Mouse (Mus musculus): ENCODE results near the gene Asrgl1. TPM values are rescaled to one million over a fixed set of nuclear protein-coding genes. Genes with fewer than 3 reads are reported as not detected.
"Not testable (repeated sequence)": the region's sequence is repeated elsewhere in the genome, so short reads cannot be mapped to it uniquely, and the experiment has no call there.

Gene Asrgl1
- total RNA-seq, 2 experiments from 2014 or later, result 22.4 to 26.3 TPM

DNA sequence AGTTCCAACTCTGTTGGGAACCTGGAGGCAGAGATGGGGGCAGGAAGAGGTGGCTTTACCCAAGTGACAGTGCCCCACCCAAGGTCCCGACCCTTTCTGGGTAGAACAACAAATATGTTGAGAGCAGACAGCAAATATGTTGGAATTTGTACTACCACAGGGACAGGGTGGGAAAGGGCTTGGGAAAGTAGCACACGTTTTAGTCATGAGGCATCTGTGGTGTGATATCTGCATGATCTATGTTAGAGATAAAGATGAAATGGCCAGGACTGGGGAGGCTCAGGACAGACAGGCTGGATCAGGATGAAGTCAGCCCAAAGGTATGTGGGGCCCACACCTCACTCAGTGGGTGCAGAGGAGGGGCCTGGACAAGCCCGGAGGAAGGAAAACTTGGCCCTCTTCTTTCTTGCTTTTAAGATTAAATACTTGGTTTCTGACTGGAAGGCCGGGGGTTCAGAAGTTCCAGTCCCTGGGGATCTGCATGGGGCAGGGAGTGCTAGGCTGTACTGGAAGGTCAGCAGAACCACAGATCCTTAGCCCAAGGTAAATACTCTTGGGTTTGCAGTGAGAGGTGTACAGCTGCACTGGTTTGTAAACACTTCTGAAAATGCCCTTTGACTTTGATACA lies 28.6 kb downstream of the Asrgl1 start:
- intact Hi-C loops (cut with DNase I), result no loop called here

GRCm38 (mm10) chr19:9106096-9106495 lies 29.3 kb downstream of the Asrgl1 start:
- intact Hi-C loops (cut with DNase I), result no loop called here
- DNase-seq (ENCODE audit: low spot score), result peak; percentile 22

More for the DNA sequence above, 28.6 kb downstream of the Asrgl1 start:
- DNase-seq (ENCODE audit: low spot score), result no peak

GRCm38 (mm10) chr19:9105101-9105685 lies 30.2 kb downstream of the Asrgl1 start:
- intact Hi-C loops (cut with DNase I), result no loop called here
- DNase-seq (ENCODE audit: low spot score), result peak; percentile 55

DNA sequence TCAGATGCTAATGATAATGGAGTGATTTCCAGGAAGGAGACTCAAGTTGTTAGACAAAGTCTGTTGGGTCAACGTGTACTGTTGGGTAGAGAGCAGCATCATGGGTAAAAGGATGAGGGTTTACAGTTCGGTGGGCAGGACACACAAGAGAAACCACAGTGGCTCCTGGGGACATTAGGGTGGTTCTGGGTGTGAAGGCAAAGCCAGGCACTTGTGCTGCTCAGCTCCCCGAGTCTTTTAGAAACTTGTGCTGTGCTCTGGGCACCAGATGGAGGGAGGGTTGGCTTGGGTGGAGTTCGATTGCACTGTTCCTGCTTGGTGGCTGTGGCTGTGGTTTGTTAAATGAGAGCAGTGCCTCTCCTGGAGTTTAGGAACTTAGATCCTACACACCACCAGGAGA lies 31.4 kb downstream of the Asrgl1 start:
- DNase-seq (ENCODE audit: low spot score), result no peak
- intact Hi-C loops (cut with DNase I), result no loop called here

DNA sequence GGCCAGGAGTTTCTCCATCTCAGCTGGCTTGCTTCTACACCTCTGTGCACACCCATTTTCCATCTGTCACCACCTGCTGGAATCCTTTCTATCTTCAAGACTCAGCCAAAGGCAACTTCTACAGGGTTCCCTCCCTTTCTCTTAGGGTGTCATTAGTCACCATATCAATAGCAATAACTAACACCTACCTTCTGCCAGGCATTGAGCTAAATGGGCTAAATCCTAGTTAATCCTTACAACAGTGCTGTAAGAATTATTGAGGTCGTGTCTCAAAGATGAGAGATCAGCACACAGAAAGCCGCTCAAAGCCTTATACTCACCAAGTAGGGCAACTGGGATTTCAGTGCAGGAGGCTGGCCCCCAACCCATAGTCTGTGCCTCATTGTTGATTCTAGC lies 34.4 kb downstream of the Asrgl1 start:
- no peak for DNase-seq (ENCODE audit: low spot score)
- intact Hi-C loops (cut with DNase I), result no loop called here

GRCm38 (mm10) chr19:9100297-9101061 lies 35.0 kb downstream of the Asrgl1 start:
- intact Hi-C loops (cut with DNase I), result no loop called here
- no peak for DNase-seq (ENCODE audit: low spot score)

DNA sequence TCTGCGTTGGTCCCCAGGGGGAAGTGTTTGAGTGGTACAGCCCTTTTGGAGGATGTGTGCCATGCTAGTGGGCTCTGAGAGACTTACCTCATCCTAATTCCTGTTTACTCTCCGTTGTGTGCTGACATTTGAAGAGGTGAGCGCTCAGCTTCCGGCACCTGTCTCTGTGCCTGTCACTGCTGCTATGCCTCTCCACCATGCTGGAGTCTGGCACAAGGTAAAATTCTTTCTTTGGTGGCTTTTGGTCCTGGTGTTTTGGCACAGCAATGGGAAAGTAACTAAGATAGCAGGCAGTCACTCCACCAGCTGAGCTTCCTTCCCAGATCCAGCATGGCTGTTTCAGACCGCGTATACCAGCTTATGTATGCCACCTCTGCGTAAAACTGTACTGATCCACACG lies 35.7 kb downstream of the Asrgl1 start:
- intact Hi-C loops (cut with DNase I), result no loop called here
- no peak for DNase-seq (ENCODE audit: low spot score)

DNA sequence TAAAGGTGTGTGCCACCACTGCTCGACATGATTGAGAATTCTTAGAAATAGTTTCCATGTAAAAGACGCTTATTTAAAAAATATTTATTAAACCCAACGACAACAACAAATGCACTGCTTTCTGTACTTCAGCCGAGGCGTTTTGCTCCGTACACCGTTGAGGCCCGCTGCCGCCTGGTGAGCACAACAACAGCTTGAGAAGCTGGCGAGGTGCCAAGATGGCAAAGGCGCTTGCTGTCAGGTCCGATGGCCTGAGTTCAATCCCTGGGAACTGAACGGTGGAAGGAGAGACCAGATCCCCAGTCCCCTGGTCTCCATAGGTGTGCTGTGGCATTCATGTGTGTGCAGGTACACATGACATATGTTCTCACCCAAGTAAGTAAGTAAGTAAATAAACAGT lies 38.0 kb downstream of the Asrgl1 start:
- no peak for DNase-seq (ENCODE audit: low spot score)
- intact Hi-C loops (cut with DNase I), result no loop called here

DNA sequence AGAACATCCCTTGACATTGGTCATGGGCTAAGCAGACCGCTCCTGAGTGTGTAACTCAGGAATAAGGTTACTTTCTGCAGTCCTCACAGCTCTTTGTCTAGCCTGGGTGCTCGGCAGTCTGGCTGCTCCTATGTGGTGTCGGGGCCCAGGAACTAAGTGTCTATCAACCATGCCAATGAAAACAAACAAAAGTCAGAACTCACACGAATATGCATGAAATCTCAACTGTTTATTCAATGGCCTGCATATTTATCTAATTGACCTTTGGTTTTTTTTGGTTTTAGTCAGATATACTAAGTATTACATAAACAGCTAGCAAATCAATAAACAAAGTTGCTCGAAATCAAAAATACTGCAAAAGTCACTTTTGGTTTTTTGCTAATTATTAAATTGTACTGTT lies 40.3 kb downstream of the Asrgl1 start:
- intact Hi-C loops (cut with DNase I), result no loop called here
- DNase-seq (ENCODE audit: low spot score), result no peak

DNA sequence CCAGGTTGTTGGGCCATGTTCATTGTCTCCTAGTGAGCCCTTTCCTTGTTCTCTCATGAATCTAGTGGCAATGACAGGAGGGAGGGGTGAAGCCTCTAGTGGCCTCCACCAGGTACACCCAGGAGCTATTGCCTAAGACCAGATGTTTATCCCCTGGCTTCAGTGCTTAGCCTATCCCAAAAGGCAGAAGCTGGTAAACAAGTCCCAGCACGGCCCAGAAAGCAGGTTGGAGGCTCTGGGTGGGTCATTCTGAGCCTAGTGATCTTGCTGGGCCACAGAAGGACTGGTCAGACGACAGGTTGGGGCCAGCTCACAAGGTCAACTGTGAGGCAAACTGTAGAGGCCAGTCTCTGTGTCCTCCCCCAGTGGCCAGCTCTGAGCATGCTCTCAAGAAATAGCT lies 44.7 kb downstream of the Asrgl1 start:
- no peak for DNase-seq (ENCODE audit: low spot score)
- intact Hi-C loops (cut with DNase I), result no loop called here

- no peak for DNase-seq (ENCODE audit: low spot score)
- intact Hi-C loops (cut with DNase I), result no loop called here
Measured at GRCm38 (mm10) chr19:9090191-9090590, 45.2 kb downstream of the Asrgl1 start.

DNA sequence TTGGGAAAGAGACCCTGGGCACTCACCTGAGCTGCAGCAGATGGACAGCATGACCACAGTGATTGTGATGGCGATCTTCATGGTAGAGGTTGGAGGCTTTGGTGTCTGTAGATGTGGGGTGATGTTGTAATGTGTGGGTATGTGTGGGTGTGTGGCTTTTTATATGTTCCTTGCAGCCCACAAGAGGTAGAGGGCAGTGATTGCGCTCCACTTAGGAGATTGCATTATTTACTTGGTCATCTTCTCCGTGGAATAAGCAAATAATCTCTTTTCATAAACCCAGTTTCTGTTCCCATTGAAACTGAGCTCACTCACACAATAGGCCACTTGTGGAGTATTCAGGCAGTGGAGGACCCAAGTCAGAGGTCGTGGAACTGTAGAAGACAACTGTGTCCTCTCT lies 47.6 kb downstream of the Asrgl1 start, which contains the start of gene Scgb1a1:
Gene Scgb1a1, minus strand, starts transcription at position 138 of the 400 bp plus-strand sequence.
- no peak for DNase-seq (ENCODE audit: low spot score)
- intact Hi-C loops (cut with DNase I), result no loop called here

- not testable (repeated sequence) for DNase-seq (ENCODE audit: low spot score)
Measured at GRCm38 (mm10) chr19:9083892-9084291, 51.5 kb downstream of the Asrgl1 start.

GRCm38 (mm10) chr19:9083010-9083355 lies 52.5 kb downstream of the Asrgl1 start:
- intact Hi-C loops (cut with DNase I), result loop anchor here (2.0 kb wide), 1 partner anchor 90 kb away; no protein-coding TSS in a partner anchor
- no peak for DNase-seq (ENCODE audit: low spot score)

More at GRCm38 (mm10) chr19:9083892-9084291, 51.5 kb downstream of the Asrgl1 start:
- intact Hi-C loops (cut with DNase I), result loop anchor here (2.0 kb wide), 1 partner anchor 91 kb away; no protein-coding TSS in a partner anchor

DNA sequence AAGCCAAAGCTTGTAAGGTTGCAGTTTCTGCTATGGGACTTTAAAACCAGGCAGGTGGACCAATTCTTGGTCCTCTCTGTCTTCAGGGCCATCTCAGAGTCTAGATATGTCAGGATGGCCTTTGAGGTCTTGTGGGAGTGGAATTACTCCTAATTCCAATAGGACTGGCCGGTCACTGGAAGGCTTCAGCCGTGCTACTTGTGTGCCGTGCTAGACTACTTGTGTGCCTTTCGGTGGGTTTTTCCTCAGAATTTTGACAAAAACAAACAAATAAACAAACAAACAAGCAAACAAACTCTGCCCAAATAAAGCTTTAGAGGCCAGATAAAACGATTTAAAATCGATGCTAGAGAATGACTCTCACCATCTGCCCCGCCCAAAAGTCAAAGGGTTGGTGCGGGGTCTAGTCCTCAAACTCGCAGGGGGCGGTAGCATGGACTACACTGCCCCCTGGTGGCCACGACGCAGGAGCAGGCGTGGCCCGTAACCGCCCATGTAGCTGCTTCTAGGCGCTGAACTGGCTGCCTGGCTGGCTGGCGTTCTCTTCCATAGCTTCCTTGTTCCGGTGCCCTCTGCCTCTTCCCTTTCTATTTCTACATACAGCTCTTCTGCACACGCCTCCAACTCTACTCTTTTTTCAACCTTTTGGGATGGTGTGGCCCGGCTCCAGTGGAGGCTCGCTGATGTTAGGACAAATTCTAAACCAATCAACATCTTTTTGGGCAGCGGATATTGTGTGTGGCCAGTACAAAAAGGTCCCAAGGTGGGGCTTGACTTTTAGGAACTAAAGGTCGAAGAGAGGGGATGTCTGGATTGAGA lies 53.0 kb downstream of the Asrgl1 start:
- peak; percentile 81 for DNase-seq (ENCODE audit: low spot score)
- intact Hi-C loops (cut with DNase I), result loop anchor here (1.0 to 2.0 kb wide), 2 partner anchors 90 to 106 kb away; no protein-coding TSS in a partner anchor

DNA sequence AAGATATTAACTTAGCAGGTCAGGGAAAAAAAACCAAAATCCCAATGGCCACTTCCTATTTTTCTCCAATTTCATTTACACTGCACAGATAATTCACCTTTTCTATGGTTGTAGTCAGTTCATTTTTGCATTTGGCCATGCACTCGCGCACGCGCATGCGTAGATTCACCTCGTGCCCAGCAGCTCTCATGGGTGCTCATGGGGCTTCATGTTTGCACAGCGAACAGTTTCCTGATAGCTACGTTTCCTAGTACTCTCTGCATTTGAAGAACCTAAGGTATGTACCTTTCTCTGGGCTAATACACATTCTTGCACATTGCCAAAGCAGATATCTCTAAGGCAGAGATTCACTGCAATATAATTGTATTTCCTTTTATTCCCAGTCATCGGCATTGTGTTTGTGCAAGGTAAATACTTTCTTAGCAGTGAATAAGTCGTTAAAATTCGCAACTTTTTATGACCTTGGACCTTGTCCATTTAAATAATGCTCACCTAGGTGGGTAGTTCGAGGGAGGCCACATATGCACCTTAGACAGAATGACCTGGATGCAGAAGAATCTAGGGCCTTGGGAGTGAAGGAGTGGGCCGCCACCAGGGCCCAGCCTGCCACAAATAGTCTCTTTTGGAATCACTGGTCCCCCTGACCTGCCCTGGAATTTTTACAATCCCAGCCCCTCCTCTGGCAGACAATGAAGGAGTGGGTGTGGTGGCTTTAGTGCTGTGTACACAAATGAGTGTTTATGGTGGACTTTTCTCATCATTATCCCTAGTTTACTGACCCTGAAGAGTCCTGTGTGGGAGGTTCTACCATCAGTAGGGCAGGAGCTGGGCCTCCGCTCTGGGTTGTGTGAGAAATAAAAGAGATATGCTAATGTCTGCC lies 53.9 kb downstream of the Asrgl1 start:
- no peak for DNase-seq (ENCODE audit: low spot score)
- intact Hi-C loops (cut with DNase I), result loop anchor here (1.0 to 2.0 kb wide), 2 partner anchors 89 to 105 kb away; no protein-coding TSS in a partner anchor

- no peak for DNase-seq (ENCODE audit: low spot score)
- intact Hi-C loops (cut with DNase I), result no loop called here
Measured at GRCm38 (mm10) chr19:9079916-9080315, 55.5 kb downstream of the Asrgl1 start.

DNA sequence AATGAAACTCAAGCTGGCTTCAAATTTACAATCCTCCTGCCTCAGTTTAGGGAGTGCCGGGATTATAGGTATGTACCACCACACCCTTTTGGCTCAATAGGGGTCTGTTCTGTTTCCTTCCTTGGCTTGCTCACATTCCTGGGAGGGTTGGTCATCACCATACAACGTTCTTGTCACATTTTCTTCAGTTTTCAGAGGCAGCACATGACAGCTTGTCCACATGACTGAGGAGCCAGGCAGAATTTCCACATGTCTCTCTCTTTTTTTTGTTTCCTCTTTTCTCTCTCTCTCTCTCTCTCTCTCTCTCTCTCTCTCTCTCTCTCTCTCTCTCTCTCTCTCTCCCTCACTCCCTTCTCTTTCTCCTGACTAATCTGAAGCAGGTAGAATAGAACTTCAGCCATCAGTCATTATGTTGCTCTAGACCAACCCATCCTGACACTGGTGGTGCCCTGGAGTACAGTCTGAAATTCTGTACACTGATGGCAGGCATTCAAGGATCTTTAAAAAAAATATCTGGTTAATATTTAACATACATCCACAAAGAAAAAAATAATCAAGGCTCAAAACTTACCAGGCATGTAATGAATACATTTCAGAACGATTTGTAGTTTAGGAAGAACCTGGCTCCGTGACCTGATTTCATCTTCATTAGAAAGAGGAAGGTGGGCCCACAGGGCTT lies 58.3 kb downstream of the Asrgl1 start:
- intact Hi-C loops (cut with DNase I), result no loop called here
- DNase-seq (ENCODE audit: low spot score), result no peak

- intact Hi-C loops (cut with DNase I), result no loop called here
- no peak for DNase-seq (ENCODE audit: low spot score)
Measured at GRCm38 (mm10) chr19:9076035-9076434, 59.4 kb downstream of the Asrgl1 start.
